ENCODE assay signal across 8 mouse cellular contexts in the genomic region with DNA sequence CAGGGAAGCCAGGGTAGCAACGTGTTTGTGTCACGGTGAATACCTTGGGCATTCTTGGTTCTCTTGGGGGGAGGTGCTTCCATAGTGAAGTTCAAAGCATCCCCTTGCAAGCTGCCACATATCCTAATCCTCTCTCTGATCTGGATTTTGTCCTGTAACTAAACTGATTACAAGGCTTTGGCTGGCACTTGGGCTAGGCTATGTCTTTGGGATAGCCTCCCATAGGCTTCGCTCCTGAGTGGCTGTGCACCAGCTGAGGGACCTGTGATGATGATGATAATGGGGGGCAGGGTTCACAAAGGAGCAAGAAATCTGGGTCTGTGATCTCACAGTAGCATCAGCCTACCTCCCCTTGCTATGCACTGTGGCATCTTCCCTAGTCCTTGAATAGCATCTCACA. TPM values are rescaled to one million over a fixed set of nuclear protein-coding genes. Genes with fewer than 3 reads are reported as not detected.
A peak's percentile ranks its signal among the peaks of the same experiment; 100 is the strongest.
DNase-seq lines count a peak whose midpoint lies in the region; ATAC-seq lines count a peak whose summit lies in the region.
"Had no signal": no experiment of that assay in that cellular context is flagged by ENCODE, and none has a peak within 500 bp of the region (broad histone marks: within the 10 kb centered on the region; RNA-seq: fewer than 3 reads in every experiment).

No protein-coding gene starts in this region.

- H3K27ac ChIP-seq in hindbrain, embryonic 11.5 days (ENCODE audit: low read depth, low read length): peak overlapping the region; percentile 27; the same call in 1 of the 2 replicates
- H3K27ac ChIP-seq in midbrain, embryonic 10.5 days (replicated peaks): peak overlapping the region; percentile 65

- ATAC-seq in hindbrain, embryonic 11.5 days (ENCODE audit: low FRiP score): no peak
- ATAC-seq in megakaryocyte progenitor cell, adult 5-6 weeks (replicated peaks; ENCODE audit: poor library complexity): no peak

- H3K4me2 ChIP-seq in hindbrain, embryonic 11.5 days (replicated peaks; ENCODE audit: low read depth, low read length): peak overlapping the region; percentile 28; the same call in 1 of the 2 replicates

- WGBS in hindbrain, embryonic 11.5 days: 49% methylated on average over 3 of the region's 3 CpGs
- WGBS in midbrain, embryonic 10.5 days: 31% methylated on average over 3 of the region's 3 CpGs

- H3K4me3 ChIP-seq in hindbrain, embryonic 11.5 days (ENCODE audit: low read depth, low read length): no peak overlapping the region
- peak overlapping the region; percentile 41 for H3K4me3 ChIP-seq in midbrain, embryonic 10.5 days

- no peak overlapping the region for H3K9ac ChIP-seq in hindbrain, embryonic 11.5 days (ENCODE audit: low read depth, low read length)

- H3K27me3 ChIP-seq in hindbrain, embryonic 11.5 days (ENCODE audit: control insufficient read depth, insufficient read depth, low read length): no peaks in the 10 kb centered on the region
- H3K27me3 ChIP-seq in midbrain, embryonic 10.5 days (ENCODE audit: low read depth, poor library complexity, severe bottlenecking): peaks cover 41% of the 10 kb centered on the region

- no peaks in the 10 kb centered on the region for H3K9me3 ChIP-seq in hindbrain, embryonic 11.5 days (ENCODE audit: control insufficient read depth, low read length)
- H3K9me3 ChIP-seq in midbrain, embryonic 10.5 days (replicated peaks): no peaks in the 10 kb centered on the region

- H3K36me3 ChIP-seq in hindbrain, embryonic 11.5 days (ENCODE audit: control insufficient read depth, insufficient read depth, low read length): no peaks in the 10 kb centered on the region
- H3K36me3 ChIP-seq in midbrain, embryonic 10.5 days: no peaks in the 10 kb centered on the region

- peak; percentile 24 for DNase-seq in retina, embryonic 14.5 days (ENCODE audit: low spot score)
- DNase-seq in retina, postnatal 1 day: no peak
- no peak for DNase-seq in hindbrain, embryonic 11.5 days (ENCODE audit: low spot score)
- DNase-seq in midbrain, embryonic 10.5 days (ENCODE audit: low spot score): no peak
- no peak for DNase-seq in B cell, adult 2 months
- no peak for DNase-seq in layer of hippocampus, postnatal 25 days (ENCODE audit: extremely low spot score in 1 of 2, low spot score in 1 of 2)
- DNase-seq: gastrocnemius, postnatal 10 days had no signal

- peaks cover 3% of the 10 kb centered on the region; the same call in 1 of the 2 replicates for H3K4me1 ChIP-seq in hindbrain, embryonic 11.5 days (replicated peaks; ENCODE audit: control insufficient read depth, insufficient read depth, low read length)
- peaks cover 20% of the 10 kb centered on the region for H3K4me1 ChIP-seq in midbrain, embryonic 10.5 days

RNA-seq across cellular contexts. Expression of a gene that starts 33.1 kb away (rescaled TPM):
- polyA plus RNA-seq in hindbrain, embryonic 11.5 days (2014; fragmentation: Nextera tagmentation; extraction: Ambion mirVana): 30.1 and 33.4 TPM in 2 replicates
- 27.3 and 30.3 TPM in 2 replicates for polyA plus RNA-seq in midbrain, embryonic 10.5 days (2016; fragmentation: Nextera tagmentation; extraction: Ambion mirVana)
- 0.12 and 0.68 TPM in 2 replicates for total RNA-seq in megakaryocyte progenitor cell, adult 5-6 weeks (2015)
- 0.47 and 0.54 TPM in 2 replicates for total RNA-seq in megakaryocyte progenitor cell, adult 5-6 weeks (2017)
- 10 to 100 TPM; 64.9 to 77.2 TPM for total RNA-seq in layer of hippocampus, postnatal 25 days (2021)

Comparison
In these comparisons a context has a peak if more than half of its experiments do, and no peak if none do; other contexts are left out.
1. RNA of a gene that starts 33.1 kb away (total RNA-seq): 64.9 to 77.2 TPM in layer of hippocampus, postnatal 25 days; 0.12 to 0.68 TPM in megakaryocyte progenitor cell, adult 5-6 weeks; every median in the first group is over 10 times any median in the second.